Mouse (Mus musculus) ES-E14 (cell line): Measurements from ENCODE around the gene Eif4a3. TPM values are rescaled to one million over a fixed set of nuclear protein-coding genes. Genes with fewer than 3 reads are reported as not detected.

Source experiments
- DNase-seq: peaks from one replicate; pipeline ENCODE4 v3.0.0-alpha.2; 2013; ENCODE audit warnings: low read depth, low spot score
- H3K27ac ChIP-seq: 2 replicates; pipeline ENCODE4 v1.5.1; 2012; ENCODE audit warnings: low read depth, mild to moderate bottlenecking, low read length, moderate library complexity, mixed read lengths; ENCODE audit not compliant: poor library complexity, insufficient read depth, severe bottlenecking
- H3K36me3 ChIP-seq: 2 replicates; pipeline ENCODE4 v1.6.1; 2012; ENCODE audit warnings: mild to moderate bottlenecking, low read length, moderate library complexity, mixed read lengths; ENCODE audit not compliant: control insufficient read depth, poor library complexity, insufficient read depth, severe bottlenecking
- H3K4me1 ChIP-seq, 2 experiments: fragments of 150-350 bp in 1 of 2; sonication (generic) in 1 of 2; 2 replicates each; pipeline ENCODE4 v1.6.1; 2012; ENCODE audit warnings: low read length in 2 of 2, mild to moderate bottlenecking in 1 of 2, mixed read lengths in 1 of 2; ENCODE audit not compliant: control insufficient read depth in 2 of 2, insufficient read depth in 2 of 2, poor library complexity in 1 of 2
- H3K4me3 ChIP-seq, 2 experiments: fragments of 150-350 bp in 1 of 2; sonication (generic) in 1 of 2; 2 replicates each; pipeline ENCODE4 v1.5.1; 2012; ENCODE audit warnings: low read length in 2 of 2, low read depth in 1 of 2, mild to moderate bottlenecking in 1 of 2, mixed read lengths in 1 of 2; ENCODE audit not compliant: insufficient read depth in 1 of 2, poor library complexity in 1 of 2, severe bottlenecking in 1 of 2
- H3K9ac ChIP-seq: 2 replicates; pipeline ENCODE4 v1.6.1; 2012; ENCODE audit warnings: low read depth, mild to moderate bottlenecking, low read length, mixed read lengths; ENCODE audit not compliant: poor library complexity, insufficient read depth, severe bottlenecking
- H3K9me3 ChIP-seq: fragments of 150-350 bp; sonication (generic); 2 replicates; pipeline ENCODE4 v1.6.1; 2012; ENCODE audit warnings: low read depth, mild to moderate bottlenecking, low read length; ENCODE audit not compliant: control insufficient read depth, insufficient read depth
- CHD2 ChIP-seq: IDR thresholded peaks from 2 replicates; pipeline ENCODE4 v1.6.1; 2014; ENCODE audit warnings: mild to moderate bottlenecking, low read depth, low read length, inconsistent platforms
- HCFC1 ChIP-seq: IDR thresholded peaks from 2 replicates; pipeline ENCODE4 v1.6.1; 2012; ENCODE audit warnings: low read length, inconsistent platforms, borderline replicate concordance; ENCODE audit not compliant: insufficient read depth
- MAFK ChIP-seq: IDR thresholded peaks from 2 replicates; pipeline ENCODE4 v1.6.1; 2014; ENCODE audit warnings: mild to moderate bottlenecking, low read depth, low read length, inconsistent platforms; ENCODE audit not compliant: insufficient read depth
- ZC3H11A ChIP-seq: IDR thresholded peaks from 2 replicates; pipeline ENCODE4 v1.6.1; 2012; ENCODE audit warnings: low read depth, mild to moderate bottlenecking, inconsistent platforms, low read length, borderline replicate concordance
- ZNF384 ChIP-seq: IDR thresholded peaks from 2 replicates; pipeline ENCODE4 v1.6.1; 2012; ENCODE audit warnings: low read depth, low read length, inconsistent platforms
- in situ Hi-C, 2 experiments: fragments of 600-800 bp; cut with MboI; formaldehyde crosslinking; loops; one replicate each; pipeline ENCODE4 v1.15.1; 2025; ENCODE audit warnings: low sequenced_read_pairs in 2 of 2, inconsistent platforms in 1 of 2; ENCODE audit not compliant: unreplicated experiment in 2 of 2
- total RNA-seq: library from RNA; depleted of rRNA; stranded (reverse); fragments of 300-350 nt; gene quantifications from 2 replicates; pipeline ENCODE4 v1.2.3, GENCODE M21; 2012; rRNA removed

The Eif4a3 gene
- 337 and 400 TPM in 2 replicates for total RNA-seq

- Histone ChIP-seq H3K4me1 (peaks cover 2 to 4% of the 10 kb centered on the region in 2 experiments; a peak in 2 of 4 replicates), H3K9ac (peak within 1 kb of the TSS; percentile 97), H3K36me3 (peaks cover 31% of the 10 kb centered on the region), H3K27ac (peak within 1 kb of the TSS; percentile 76), H3K4me3 (peak within 1 kb of the TSS; percentile 89 to 93), H3K9me3 (no peaks in the 10 kb centered on the region)
- in situ Hi-C loops = no loop called here
- peak; percentile 95 for DNase-seq
- peak; percentile 100 for TF ChIP-seq CHD2
- TF ChIP-seq ZC3H11A = no peak
- peak; percentile 83 for TF ChIP-seq HCFC1
- TF ChIP-seq MAFK = no peak
- no peak for TF ChIP-seq ZNF384
Observed at GRCm38 (mm10) chr11:119299391-119300245, at the start of gene Eif4a3. TSS of gene Eif4a3 (minus strand) at chr11:119300089.

- Histone ChIP-seq H3K27ac (no peak overlapping the region), H3K9me3 (no peaks in the 10 kb centered on the region), H3K4me3 (no peak overlapping the region), H3K4me1 (0 out of 4 replicates have a peak, but pooled peaks cover 0 to 3% of the 10 kb centered on the region in 2 experiments), H3K36me3 (no peaks in the 10 kb centered on the region), H3K9ac (no peak overlapping the region)
- TF ChIP-seq HCFC1 (no peak), MAFK (no peak), ZNF384 (no peak), CHD2 (no peak), ZC3H11A (no peak)
- no peak for DNase-seq
- in situ Hi-C loops = no loop called here
Observed at GRCm38 (mm10) chr11:119347125-119347524, 47.2 kb upstream of the Eif4a3 start.

GRCm38 (mm10) chr11:119344865-119345264 lies 45.0 kb upstream of the Eif4a3 start:
- no peaks in the 10 kb centered on the region for H3K9me3 ChIP-seq
- H3K36me3 ChIP-seq = no peaks in the 10 kb centered on the region
- no peak overlapping the region for H3K9ac ChIP-seq
- no peaks in the 10 kb centered on the region for H3K4me1 ChIP-seq
- TF ChIP-seq HCFC1 (no peak), ZC3H11A (no peak), ZNF384 (no peak), CHD2 (no peak), MAFK (no peak)
- H3K27ac ChIP-seq = no peak overlapping the region
- DNase-seq = no peak
- in situ Hi-C loops = no loop called here
- H3K4me3 ChIP-seq = no peak overlapping the region

GRCm38 (mm10) chr11:119344178-119344577 lies 44.3 kb upstream of the Eif4a3 start:
- no peak overlapping the region for H3K4me3 ChIP-seq
- H3K9me3 ChIP-seq = no peaks in the 10 kb centered on the region
- TF ChIP-seq CHD2 = no peak
- no peak for TF ChIP-seq ZNF384
- TF ChIP-seq MAFK = no peak
- TF ChIP-seq ZC3H11A = no peak
- TF ChIP-seq HCFC1 = no peak
- no peak for DNase-seq
- in situ Hi-C loops = no loop called here
- H3K4me1 ChIP-seq = no peaks in the 10 kb centered on the region
- H3K36me3 ChIP-seq = no peaks in the 10 kb centered on the region
- no peak overlapping the region for H3K9ac ChIP-seq
- no peak overlapping the region for H3K27ac ChIP-seq
